Mouse (Mus musculus) central nervous system, embryonic 14 days (tissue): ENCODE data around the gene Zscan2. TPM values are rescaled to one million over a fixed set of nuclear protein-coding genes. Genes with fewer than 3 reads are reported as not detected.

Experiments
- polyA plus RNA-seq: library from polyadenylated mRNA; depleted of rRNA; stranded (reverse); fragments of >200 nt; gene quantifications from 2 replicates; pipeline ENCODE4 v1.2.3, GENCODE M21; 2012; rRNA removed

Zscan2 gene
- polyA plus RNA-seq, result 36.5 and 36.8 TPM in 2 replicates

DNA sequence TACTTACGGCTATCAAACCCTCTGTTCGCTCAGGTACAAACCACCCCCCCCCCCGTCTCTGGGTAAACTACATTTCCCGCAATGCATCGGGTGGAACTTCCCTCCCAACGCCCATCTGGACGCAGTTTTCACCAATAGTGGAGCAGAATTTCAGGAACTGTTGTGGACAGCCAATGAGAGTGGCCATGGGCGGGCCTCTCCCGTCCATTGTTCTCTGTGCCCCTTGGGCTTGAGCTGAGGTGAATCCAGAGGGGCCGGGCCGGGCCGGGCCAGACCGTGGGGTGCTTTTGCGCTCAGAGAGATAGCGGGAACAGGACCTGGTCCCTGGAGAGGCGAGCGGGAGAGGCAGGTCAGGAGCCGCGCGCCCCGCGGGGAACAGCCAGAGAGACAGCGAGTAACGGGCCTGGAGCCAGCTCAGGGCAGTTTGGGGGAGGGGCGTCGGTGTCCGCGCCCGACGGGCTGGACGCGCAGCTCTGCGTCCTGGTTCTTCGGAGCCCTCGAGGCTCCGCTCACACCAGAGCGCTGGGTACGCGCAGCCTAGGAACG lies at the start of gene Zscan2:
Gene Zscan2, plus strand, starts transcription at position 192 of the 546 bp plus-strand sequence.

DNA sequence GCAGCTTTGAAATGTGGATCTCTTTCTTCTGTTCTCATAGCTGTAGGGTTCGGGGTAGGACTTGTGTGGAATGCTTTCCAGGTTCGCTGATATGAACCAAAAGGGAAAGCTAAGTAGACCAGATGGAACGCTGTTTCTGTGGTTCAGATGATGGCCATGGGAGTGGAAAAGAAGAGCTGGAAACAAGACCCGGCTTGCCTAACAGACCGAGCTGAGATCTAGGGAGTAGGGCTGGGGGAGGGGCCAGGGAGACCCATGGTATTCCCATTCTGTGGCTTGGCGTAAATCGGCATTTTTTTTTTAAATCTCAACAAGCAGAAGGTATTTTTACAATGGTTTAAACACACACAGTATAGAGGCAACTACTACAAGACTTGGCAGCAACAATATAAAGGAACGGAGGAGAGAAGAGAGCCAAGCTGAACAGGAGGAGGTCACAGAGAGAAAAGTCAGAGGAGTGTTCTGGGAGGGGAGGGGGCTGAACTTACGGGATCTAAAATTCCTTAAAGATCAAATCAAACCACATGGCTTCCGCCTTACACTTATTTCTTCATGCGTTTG lies 34.8 kb upstream of the Zscan2 start, which contains the start of gene Iqgap1:
Gene Iqgap1, minus strand, starts transcription at position 132 of the 561 bp plus-strand sequence.

DNA sequence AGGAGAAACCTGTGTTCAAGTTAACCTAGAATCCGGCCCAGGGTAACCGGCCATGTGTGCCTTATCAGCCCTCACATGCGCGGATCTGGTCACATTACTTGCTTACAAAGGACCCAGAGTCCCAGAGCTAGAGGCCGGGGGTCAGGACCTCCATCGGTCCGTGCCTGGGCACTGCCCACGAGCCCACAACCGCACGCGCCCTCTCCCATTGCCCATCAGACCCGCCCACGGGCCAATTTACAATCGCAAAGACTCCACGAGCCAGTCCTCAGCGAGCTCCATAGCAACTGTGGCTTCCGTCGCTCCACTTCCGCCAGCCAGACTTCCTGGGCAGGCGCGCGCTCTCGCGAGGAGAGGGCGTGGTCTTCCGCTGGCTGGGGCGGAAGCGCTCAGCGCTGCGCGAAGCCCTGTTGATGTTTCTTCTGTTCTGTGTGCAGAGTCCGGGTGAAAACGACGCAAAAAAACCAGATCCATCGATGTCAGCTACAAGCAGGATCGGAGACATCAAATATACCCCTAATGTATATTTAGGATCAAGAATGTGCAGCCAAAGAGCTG lies 40.3 kb downstream of the Zscan2 start, which contains the start of gene Wdr73:
Gene Wdr73, minus strand, starts transcription at position 326 of the 558 bp plus-strand sequence.

DNA sequence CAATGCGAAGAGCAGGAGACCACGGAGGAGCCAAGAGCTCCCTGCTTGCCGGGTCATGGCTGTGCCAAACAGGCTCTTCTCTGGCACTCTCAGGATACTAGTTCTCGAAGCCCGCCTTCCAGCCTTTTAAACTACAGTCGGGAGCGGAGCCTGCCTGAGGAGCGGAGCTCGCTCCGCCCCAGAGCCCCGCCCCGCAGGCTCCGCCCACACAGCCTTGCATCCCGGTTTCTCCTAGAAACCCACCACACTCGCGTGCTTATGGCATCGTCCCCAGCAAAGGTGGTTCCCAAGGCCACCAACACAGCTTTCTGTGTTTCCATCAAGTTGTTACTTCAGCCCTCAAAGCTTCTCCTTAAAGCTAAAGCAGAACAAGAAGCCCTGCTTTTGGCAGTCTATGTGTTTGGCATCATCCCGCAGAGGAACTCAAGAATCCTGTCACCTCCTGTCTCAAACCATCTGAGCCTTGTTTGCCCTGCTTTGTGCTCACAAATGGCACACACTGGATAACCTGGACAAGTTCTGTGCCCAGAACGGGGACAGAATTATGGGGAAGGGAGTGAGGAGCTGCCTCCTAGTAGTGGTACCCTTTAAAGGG lies 44.3 kb downstream of the Zscan2 start, which contains the start of gene Nmb:
Gene Nmb, minus strand, starts transcription at position 156 of the 595 bp plus-strand sequence.

Other genes with a start within 250 kb of the Zscan2 start
- 11.4 and 14.0 TPM in 2 replicates for gene Crtc3, start 172.0 kb upstream of the Zscan2 start, polyA plus RNA-seq
- 24.8 and 30.0 TPM in 2 replicates for gene Iqgap1, start 34.9 kb upstream of the Zscan2 start, polyA plus RNA-seq
- 32.5 and 33.7 TPM in 2 replicates for gene Wdr73, start 40.3 kb downstream of the Zscan2 start, polyA plus RNA-seq
- 11.1 and 13.0 TPM in 2 replicates for gene Nmb, start 44.2 kb downstream of the Zscan2 start, polyA plus RNA-seq
- gene Sec11a, start 86.9 kb downstream of the Zscan2 start, polyA plus RNA-seq, result 113 and 135 TPM in 2 replicates
- gene Zfp592, start 132.8 kb downstream of the Zscan2 start, polyA plus RNA-seq, result 19.0 and 20.7 TPM in 2 replicates
- 0.07 and 0.53 TPM in 2 replicates for gene Alpk3, start 196.7 kb downstream of the Zscan2 start, polyA plus RNA-seq